Mouse (Mus musculus) c-Kit-positive CD71-negative TER-119-negative erythroid progenitor cells, embryonic 14.5 days (primary cell): ENCODE results near the gene Lrrc49.

Experiments used
- DNase-seq: peaks from one replicate; pipeline ENCODE4 v3.0.0-alpha.2; 2013; ENCODE audit warnings: low read depth

Lrrc49 gene

GRCm38 (mm10) chr9:60674780-60675179 is 13.2 kb downstream of the Lrrc49 start:
- DNase-seq: no peak

GRCm38 (mm10) chr9:60672568-60672967 is 15.4 kb downstream of the Lrrc49 start:
- DNase-seq: no peak

- DNase-seq: no peak
Observed at GRCm38 (mm10) chr9:60668886-60669285, 19.1 kb downstream of the Lrrc49 start.

GRCm38 (mm10) chr9:60665535-60665934 is 22.4 kb downstream of the Lrrc49 start:
- DNase-seq: no peak

GRCm38 (mm10) chr9:60664866-60665265 is 23.1 kb downstream of the Lrrc49 start:
- no peak for DNase-seq

GRCm38 (mm10) chr9:60664385-60664784 is 23.6 kb downstream of the Lrrc49 start:
- DNase-seq: no peak

GRCm38 (mm10) chr9:60662936-60663335 is 25.0 kb downstream of the Lrrc49 start:
- no peak for DNase-seq

- DNase-seq: no peak
Observed at GRCm38 (mm10) chr9:60653582-60653981, 34.4 kb downstream of the Lrrc49 start.

- DNase-seq: peak; percentile 7
Observed at GRCm38 (mm10) chr9:60653137-60653536, 34.8 kb downstream of the Lrrc49 start.

- DNase-seq: no peak
Observed at GRCm38 (mm10) chr9:60650277-60650676, 37.7 kb downstream of the Lrrc49 start.

- DNase-seq: no peak
Observed at GRCm38 (mm10) chr9:60648981-60649975, 38.7 kb downstream of the Lrrc49 start.

GRCm38 (mm10) chr9:60633601-60634000 is 54.4 kb downstream of the Lrrc49 start:
- no peak for DNase-seq

GRCm38 (mm10) chr9:60626311-60626791 is 61.6 kb downstream of the Lrrc49 start:
- DNase-seq: no peak

- no peak for DNase-seq
Observed at GRCm38 (mm10) chr9:60625895-60626294, 62.1 kb downstream of the Lrrc49 start.

GRCm38 (mm10) chr9:60616946-60617345 is 71.0 kb downstream of the Lrrc49 start:
- no peak for DNase-seq

GRCm38 (mm10) chr9:60616359-60616758 is 71.6 kb downstream of the Lrrc49 start:
- DNase-seq: no peak

- no peak for DNase-seq
Observed at GRCm38 (mm10) chr9:60612260-60612659, 75.7 kb downstream of the Lrrc49 start.

GRCm38 (mm10) chr9:60610194-60610593 is 77.8 kb downstream of the Lrrc49 start:
- DNase-seq: no peak

GRCm38 (mm10) chr9:60608857-60609256 is 79.1 kb downstream of the Lrrc49 start:
- no peak for DNase-seq

GRCm38 (mm10) chr9:60608086-60608485 is 79.9 kb downstream of the Lrrc49 start:
- no peak for DNase-seq

- DNase-seq: no peak
Observed at GRCm38 (mm10) chr9:60604971-60605370, 83.0 kb downstream of the Lrrc49 start.

- no peak for DNase-seq
Observed at GRCm38 (mm10) chr9:60601936-60602335, 86.0 kb downstream of the Lrrc49 start.

GRCm38 (mm10) chr9:60600273-60600672 is 87.7 kb downstream of the Lrrc49 start:
- no peak for DNase-seq
